Mouse (Mus musculus): Measurements from ENCODE around the gene Myo1d.

GRCm38 (mm10) chr11:80495972-80496371, 283.9 kb downstream of the Myo1d start:
- TF ChIP-seq CTCF (IDR thresholded peaks at IDR 0.05; ENCODE audit: low read depth) (no peak), EP300 (optimal IDR thresholded peaks at IDR 0.05) (no peak)
